Mouse (Mus musculus) frontal cortex, postnatal 14 days (tissue): Measurements from ENCODE around the gene Srpk1.
A peak's percentile ranks its signal among the peaks of the same experiment; 100 is the strongest.

Experiments
- DNase-seq, 2 experiments: peaks; one replicate each; pipeline ENCODE4 v3.0.0; 2022; ENCODE audit warnings: low spot score in 2 of 2

The Srpk1 gene

DNA sequence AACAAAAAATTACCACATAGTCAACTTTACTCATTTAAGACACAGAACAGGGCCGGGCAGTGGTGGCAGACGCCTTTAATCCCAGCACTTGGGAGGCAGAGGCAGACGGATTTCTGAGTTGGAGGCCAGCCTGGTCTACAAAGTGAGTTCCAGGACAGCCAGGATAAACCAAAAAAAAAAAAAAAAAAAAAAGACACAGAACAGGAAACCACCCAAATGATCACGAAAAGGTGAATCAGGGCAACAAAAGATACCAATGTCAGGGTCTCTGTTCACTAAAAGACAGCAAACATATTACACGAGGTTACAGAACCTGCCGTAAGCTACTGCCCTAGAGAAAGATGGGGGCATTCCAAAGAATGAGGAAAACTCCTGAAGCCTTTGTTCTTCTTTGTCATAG lies 9.4 kb downstream of the Srpk1 start:
- DNase-seq = no peak

DNA sequence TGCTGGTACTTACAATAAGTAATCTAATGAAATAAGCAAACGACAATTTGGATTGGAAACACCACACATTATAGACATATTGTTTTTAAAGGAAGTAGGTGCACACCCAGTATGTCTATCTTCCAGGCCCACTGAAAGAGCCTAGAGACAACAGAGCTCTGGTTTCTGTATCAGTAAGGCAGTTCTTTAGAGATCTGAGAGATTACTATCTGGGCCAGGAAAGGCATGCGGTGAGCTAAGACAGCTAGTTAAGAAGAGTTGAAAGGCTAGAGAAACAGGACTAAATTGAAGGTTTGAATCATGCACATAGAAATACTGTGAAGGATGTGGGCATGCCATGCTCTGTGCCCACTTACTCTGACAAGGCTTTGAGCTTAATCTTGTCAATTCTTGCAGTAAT lies 9.9 kb downstream of the Srpk1 start:
- DNase-seq = no peak

GRCm38 (mm10) chr17:28609543-28609942 lies 13.0 kb downstream of the Srpk1 start:
- DNase-seq = no peak

DNA sequence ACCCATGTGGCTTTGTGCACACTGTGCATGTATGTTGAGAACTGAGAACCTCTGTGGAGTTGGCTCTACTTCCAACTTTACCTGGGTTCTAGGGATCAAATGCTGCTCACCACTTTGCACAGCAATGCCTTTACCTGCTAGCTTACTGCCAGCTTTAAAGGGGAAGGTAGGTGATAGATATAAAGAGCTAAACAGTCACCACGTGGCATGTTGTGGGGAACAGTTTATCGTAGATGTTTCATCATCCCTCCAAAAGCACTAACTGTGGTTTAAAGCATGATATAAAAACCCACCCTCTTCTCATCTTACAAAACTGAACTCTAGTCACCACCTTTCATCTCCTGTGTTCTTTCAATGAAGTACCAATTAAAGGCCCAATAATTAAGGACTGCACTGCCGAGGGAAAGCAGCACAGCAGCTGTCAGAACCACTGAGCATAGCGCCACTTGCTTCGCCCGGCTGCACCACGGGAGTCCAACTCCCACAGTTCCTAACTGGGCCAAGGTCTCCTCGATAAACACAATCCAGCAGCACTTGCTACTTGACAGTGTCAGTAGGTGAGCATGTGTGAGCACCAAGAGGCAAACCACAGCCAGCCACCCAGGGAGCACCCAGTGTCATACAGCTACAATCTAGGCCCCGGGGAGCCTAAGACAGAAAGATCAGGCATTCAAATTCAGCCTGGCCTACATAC lies 20.8 kb downstream of the Srpk1 start:
- no peak for DNase-seq

GRCm38 (mm10) chr17:28600780-28601179 lies 21.7 kb downstream of the Srpk1 start:
- DNase-seq = no peak

- DNase-seq = no peak
These were observed 28.5 kb downstream of the Srpk1 start for GRCm38 (mm10) chr17:28593965-28594364.

DNA sequence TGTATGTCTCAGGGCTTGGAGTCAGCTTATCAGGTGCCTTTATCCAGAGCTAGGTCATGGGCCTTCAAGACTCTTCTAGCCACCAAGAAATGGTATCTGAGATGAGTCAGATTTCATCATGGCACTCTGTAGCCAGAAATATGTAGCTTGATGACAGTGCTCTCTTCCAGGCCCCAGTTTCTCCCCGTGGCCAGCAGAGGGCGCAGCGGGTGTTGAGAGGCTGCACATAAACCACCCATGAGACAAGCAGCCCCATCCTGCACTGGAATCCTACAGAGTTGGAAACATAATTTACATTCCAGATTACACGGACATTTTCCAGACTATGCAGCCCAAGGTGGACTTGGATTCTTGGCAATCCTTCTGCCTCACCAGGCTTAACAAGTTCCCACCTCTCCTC lies 29.5 kb downstream of the Srpk1 start:
- peak; percentile 49 to 69 for DNase-seq

- no peak for DNase-seq
These were observed 31.0 kb downstream of the Srpk1 start for GRCm38 (mm10) chr17:28591476-28591875.

DNA sequence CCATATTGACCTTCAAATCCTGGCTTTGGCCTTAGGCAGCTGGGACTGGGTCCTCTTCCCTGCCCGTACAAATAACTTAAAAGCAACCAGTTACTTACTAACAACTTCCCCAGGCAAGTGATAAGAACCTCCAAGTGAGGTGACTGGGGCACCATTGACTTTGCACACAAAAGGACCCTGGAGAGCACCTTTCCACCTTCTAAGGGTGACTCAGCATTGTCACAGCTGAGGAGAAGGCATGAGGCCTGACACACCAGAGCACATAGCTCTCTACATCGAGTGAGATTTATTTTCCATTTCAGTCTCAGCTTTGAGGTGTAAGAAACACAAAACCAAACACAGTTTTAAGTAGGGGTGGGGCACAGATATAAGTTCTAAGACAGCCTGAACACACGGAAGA lies 31.9 kb downstream of the Srpk1 start:
- no peak for DNase-seq

DNA sequence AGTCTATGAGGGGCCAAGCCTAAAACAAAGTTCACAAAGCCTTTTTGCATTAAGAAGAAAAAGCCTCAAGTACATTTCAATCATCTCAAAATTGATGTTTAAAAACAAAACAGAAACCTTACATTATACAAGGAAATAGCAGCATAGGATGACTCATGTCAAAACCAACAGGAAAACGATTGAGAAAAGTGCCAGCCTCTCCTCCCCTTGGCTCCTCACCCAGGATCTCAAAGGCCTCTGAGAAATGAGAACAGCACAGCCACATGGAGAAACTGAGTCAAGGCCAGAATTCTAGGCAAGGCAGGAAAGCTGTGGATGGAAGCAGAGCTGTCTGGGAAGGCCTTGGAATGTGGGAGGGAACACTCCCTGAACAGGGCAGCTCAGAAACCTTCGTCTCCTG lies 33.9 kb downstream of the Srpk1 start:
- no peak for DNase-seq

DNA sequence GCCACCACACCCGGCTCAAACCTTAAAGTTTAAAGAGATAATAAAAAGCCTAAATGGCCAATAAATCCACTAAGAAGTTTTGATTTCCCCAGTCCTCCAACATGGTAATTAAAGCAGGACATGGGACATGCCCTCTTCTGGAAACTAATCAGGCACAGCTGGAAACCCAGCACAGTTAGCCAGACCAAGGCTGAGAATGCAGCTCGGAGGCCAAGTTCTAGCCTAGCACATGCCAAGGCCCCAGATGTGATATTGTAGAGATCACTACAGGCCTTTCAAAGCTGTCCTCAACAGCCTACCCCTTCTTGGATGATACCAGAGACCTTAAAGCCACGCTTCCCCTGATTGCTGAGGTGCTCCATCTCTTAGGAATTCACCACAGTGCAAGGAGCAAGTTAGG lies 36.0 kb downstream of the Srpk1 start:
- DNase-seq = no peak

- DNase-seq = no peak
These were observed 41.5 kb downstream of the Srpk1 start for GRCm38 (mm10) chr17:28581056-28581455.

- no peak for DNase-seq
These were observed 42.1 kb downstream of the Srpk1 start for GRCm38 (mm10) chr17:28580396-28580795.

- no peak for DNase-seq
These were observed 47.0 kb downstream of the Srpk1 start, which contains the start of gene Lhfpl5 for GRCm38 (mm10) chr17:28575244-28576125. Gene Lhfpl5 (plus strand): TSS chr17:28575641.

DNA sequence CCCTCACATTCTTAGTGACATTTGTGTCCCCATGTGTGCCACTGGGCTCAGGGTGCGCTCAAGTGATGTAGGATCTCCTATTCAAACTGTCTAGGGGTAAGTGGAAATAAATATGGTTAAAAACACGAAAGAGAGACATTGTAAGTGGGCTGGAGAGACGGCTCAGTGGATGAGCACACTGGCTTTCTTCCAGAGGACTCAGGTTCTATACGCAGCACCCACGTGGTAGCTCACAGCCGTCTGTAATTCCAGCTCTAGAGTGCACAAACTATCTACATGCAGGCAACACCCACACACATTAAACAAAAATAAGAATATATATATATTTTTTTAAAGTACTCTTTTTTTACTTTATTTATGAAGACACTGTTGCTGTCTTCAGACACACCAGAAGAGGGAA lies 49.6 kb downstream of the Srpk1 start:
- no peak for DNase-seq

GRCm38 (mm10) chr17:28572521-28572920 lies 50.0 kb downstream of the Srpk1 start:
- no peak for DNase-seq

DNA sequence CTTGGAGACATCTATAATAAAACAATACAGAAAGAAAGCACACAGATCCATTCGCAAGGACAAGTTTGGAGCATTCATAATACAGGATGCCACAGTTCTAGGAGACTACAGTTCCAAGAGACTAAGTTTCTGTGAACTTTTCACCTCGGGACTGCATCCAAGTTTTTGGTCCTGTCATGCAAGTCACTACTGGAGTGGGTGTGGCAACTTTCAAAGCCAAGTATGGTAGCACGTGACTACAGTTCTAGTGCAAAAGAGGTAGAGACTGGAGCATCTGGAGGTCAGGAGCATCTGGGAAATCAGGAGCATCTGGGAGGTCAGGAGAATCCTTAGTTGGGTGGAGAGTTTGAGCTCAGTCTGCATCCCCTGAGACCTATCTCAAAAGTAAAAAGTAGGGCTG lies 50.6 kb downstream of the Srpk1 start:
- DNase-seq = no peak

DNA sequence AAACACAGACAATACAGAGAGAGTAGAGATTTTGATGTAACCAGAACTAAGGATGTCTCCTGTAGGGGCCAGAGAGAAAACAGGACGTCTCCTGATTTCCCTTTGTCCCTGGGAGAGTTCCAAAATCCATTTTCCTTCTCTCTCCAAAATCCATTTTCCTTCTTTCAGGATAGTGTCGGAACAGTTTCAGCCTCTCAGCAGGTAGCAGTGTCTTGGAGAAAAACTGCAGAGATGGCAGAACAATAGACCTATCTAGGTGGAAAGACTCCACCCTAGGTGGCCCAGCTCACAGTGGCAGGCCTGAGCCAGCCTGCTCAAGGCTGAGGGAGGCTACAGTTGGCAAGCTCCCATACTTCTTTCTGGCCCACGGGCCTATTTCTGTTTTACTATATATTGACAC lies 55.0 kb downstream of the Srpk1 start:
- DNase-seq = no peak

DNA sequence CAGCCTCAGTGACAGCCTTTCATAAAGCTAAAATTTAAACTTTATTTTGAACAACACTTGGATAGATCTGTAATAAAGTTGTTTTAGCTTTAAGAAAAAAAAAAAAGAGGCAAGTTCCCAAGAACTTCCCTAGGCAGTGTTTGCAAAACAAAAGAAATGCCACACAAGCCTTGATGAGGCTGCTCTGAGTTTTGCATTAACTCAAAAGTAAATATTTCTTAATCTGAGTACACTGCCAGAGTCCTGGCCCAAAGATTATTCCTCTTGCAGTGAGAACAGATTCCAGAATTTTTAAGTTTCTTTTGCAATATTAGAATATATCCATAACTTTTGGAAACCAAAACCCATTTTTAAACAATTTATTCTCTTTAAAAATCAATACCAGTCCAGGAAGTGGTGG lies 57.3 kb downstream of the Srpk1 start:
- no peak for DNase-seq

GRCm38 (mm10) chr17:28561613-28562012 lies 60.9 kb downstream of the Srpk1 start:
- no peak for DNase-seq

DNA sequence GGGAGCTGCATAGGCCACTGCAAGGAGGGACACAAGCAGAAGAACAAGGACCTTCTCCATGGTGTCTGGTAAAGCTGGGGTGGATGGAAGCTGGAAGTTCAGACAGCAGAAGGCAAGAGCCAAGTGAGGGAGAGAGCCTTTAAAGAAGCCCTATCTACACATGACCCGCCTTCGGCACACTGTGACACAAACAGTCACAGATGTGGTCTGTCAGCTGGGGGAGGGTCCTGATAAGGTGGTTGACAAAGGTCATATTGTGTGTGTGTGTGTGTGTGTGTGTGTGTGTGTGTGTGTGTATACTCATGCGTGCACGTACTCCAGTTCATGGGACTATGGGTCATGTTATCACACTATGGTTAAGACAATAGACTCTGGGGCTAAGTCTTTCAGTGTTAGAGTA lies 61.9 kb downstream of the Srpk1 start, which contains the start of gene Clps:
Clps (minus strand) TSS at position 169 of the 400 bp plus-strand sequence.
- DNase-seq = no peak

- no peak for DNase-seq
These were observed 64.7 kb downstream of the Srpk1 start for GRCm38 (mm10) chr17:28557772-28558171.
